Mouse (Mus musculus) testis, postnatal 14 days (tissue): ENCODE measurements at regions not wholly inside any gene's neighbourhood (a gene's known extent, or its start where the extent isn't known, plus 50 kb on each side); places are given as distances from the start of the nearest gene placed in this dataset.

ENCODE experiments used
- DNase-seq: peaks from one replicate; pipeline ENCODE4 v3.0.0; 2021; ENCODE audit warnings: low spot score

DNA sequence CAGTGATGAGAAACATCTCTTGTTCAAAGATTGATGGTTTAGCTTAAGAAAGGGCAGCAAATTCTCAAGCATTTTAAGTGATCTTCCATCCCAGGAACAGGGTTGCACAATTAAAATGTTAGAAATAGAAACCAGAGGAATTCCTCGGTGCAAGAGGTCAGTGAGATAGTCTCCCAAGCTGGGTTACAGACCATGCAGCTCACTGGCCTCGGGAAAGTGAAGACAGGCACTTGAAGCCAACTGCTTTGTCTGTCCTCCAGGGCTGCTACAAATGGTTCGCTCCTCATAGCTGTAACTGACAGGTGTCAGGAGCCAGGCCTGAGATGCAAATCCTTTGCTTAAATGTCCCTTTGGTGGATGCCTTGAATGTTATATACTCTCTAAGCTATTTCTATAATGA is 306.2 kb upstream of the Jag1 start:
- no peak for DNase-seq

GRCm38 (mm10) chr2:137419678-137420077 is 303.2 kb upstream of the Jag1 start:
- DNase-seq = no peak

DNA sequence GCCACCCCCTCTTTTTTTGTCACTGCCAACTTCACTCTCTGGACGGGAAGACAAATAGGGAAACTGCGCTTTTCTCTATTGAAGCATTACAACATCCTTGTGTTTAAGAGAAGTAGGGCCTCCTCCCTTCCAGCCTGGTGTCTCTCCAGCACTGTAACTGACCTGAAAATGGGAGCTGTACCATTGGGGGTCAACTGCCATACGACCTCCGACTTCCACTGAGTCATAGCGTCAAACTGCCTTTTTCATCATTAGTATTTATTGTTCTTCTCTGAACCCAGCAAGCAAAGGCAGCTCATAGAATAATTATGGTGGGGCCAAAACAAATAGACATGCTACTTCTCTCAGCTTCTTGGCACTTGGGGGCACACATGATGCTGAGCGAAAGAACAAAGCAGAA is 301.2 kb upstream of the Jag1 start:
- DNase-seq = no peak

DNA sequence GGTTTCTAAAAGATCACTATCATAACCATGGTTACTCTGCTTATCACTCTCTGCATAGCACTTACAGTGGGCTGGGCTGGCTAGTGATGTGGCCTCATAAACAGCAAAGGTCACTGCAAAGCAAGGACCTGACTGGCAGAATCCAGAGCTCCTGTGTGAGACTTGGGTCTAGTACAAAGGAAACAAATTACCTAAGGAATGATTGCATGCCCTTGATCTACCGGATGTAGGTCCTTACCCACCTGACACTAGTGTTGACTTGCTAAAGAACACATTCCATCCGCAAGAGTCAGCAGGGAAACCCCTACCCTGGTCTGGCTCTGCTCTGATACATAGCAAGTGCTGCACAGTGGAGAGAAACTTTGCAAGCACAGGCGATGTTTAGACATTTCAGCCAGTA is 297.0 kb upstream of the Jag1 start:
- DNase-seq = no peak

DNA sequence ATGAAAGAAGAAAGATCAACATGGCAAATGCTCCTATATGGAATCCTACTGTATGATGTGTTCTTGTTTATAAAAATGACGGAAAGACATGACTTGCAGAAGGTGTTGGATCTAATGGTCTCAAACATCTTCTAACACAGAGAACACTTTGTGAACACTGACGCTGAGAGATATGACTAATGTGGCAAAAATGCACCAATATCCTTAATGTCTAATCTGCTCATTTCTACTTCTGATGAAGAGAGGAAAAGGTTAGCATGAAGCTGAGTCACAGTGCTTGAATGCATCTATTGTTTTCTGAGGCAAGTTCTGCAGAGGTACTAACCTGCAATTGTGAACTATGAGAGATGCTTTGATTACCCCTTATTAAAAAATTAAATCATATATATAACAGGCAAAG is 293.2 kb upstream of the Jag1 start:
- DNase-seq = no peak

- DNase-seq = no peak
Measured at GRCm38 (mm10) chr2:137408294-137408693, 291.9 kb upstream of the Jag1 start.

DNA sequence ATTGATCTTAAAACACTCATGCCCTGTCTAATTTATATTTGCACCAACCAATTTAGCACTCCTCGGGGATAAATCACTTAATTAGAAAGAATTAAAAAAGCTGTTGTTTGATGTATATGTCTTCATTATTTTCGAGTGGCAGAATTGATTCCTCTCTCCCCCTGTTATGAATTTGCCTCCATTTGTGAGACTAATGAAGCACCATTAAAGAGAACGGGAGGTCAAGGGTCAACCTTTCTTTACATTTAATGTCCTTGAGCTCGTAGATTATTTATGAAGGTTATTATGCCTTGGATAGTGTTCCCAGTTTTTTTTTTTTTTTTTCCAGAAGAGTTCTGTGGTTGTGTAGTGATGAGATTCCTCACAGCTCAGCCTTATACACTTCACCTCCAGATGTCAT is 277.0 kb upstream of the Jag1 start:
- no peak for DNase-seq

GRCm38 (mm10) chr2:137379816-137380215 is 263.4 kb upstream of the Jag1 start:
- DNase-seq = no peak

GRCm38 (mm10) chr2:137375346-137375745 is 258.9 kb upstream of the Jag1 start:
- DNase-seq = no peak

- DNase-seq = no peak
Measured at GRCm38 (mm10) chr2:137371062-137371461, 254.6 kb upstream of the Jag1 start.

DNA sequence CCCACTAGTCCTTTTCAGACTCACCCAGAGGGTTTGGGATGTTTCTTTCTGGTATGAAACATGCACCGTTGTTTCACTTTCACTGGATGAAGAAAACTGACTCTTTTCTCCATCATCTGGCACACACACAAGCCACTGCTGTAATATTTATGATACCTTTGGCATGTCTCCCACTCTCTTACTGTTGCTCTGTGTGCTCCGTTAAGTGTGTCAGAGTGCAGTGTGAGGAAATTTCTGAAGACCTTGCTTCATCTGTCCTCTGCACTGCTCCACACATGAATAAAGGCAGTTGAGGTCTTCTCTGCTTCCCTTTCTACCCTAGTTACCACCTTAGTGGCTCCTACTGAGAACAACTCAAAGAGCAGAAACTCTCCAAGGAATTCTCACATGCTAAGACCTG is 246.6 kb upstream of the Jag1 start:
- DNase-seq = no peak

DNA sequence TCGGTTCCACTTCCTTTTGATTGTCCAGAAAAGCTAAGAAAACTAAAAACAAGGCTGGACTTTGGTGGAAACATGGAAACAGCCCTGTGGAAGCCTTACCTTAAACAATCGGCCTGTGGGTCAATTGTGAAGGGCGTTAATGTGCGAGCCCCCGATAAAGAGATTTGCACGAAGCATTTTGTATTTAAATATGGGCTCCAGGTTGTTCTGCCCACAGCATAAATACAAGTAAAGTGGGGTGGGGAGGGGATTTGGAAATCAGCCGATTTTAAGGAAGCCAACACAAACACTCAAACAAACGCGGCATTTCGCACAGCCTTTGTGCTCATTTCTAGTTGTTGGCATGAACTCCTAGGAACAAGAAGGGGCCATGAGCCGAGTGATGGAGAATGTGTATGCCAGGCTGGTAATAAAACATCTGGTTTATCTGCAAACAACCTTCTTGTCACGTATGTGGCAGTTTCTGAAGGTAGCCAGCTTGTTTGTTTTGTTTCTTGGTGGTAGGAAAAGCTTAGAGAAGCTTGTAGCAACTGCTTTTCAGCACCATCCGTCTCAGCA is 240.8 kb upstream of the Jag1 start:
- DNase-seq = no peak

DNA sequence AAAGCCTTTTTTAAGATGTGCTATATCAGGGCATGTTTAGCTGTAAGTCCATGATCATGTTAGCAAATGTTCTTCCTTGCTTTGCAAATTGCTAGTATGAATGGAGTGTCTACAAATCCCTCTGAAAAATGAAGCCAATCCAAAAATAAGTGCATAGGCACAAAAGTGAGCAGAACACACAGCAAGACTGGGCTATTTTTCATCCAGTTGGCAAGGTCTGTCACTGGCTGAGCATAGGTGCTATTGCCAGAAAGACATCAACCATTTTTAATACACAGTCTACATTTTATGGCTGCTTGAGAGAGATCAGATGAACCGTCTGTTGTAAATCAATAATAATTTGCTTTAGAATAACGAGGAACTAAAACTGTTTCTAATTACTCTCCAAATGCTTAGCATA is 227.3 kb upstream of the Jag1 start:
- DNase-seq = no peak

- DNase-seq = no peak
Measured at GRCm38 (mm10) chr2:137329995-137330394, 213.6 kb upstream of the Jag1 start.

GRCm38 (mm10) chr2:137323445-137323844 is 207.0 kb upstream of the Jag1 start:
- DNase-seq = no peak

DNA sequence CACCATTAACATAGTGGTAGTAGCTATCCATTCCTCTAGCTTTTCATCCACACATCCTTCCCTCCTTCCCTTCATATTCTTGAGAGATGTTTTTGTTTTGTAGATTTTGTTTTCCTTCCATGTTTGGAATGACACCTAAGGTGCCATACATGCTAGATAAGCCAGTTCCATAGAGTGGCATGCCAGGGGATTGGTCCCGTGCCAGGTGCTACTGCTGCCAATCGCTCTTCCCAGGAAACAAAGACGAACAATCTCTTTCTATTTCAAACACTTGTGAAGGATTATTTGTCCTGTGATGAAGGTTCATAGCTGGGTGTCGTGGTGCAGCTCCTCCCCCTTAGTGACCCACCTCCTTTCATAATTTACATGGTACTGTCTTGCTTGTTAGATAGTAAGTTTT is 194.1 kb upstream of the Jag1 start:
- DNase-seq = no peak

GRCm38 (mm10) chr2:137308116-137308515 is 191.7 kb upstream of the Jag1 start:
- no peak for DNase-seq

GRCm38 (mm10) chr2:137301474-137302267 is 185.2 kb upstream of the Jag1 start:
- no peak for DNase-seq

- DNase-seq = no peak
Measured at GRCm38 (mm10) chr2:137289231-137289630, 172.8 kb upstream of the Jag1 start.

DNA sequence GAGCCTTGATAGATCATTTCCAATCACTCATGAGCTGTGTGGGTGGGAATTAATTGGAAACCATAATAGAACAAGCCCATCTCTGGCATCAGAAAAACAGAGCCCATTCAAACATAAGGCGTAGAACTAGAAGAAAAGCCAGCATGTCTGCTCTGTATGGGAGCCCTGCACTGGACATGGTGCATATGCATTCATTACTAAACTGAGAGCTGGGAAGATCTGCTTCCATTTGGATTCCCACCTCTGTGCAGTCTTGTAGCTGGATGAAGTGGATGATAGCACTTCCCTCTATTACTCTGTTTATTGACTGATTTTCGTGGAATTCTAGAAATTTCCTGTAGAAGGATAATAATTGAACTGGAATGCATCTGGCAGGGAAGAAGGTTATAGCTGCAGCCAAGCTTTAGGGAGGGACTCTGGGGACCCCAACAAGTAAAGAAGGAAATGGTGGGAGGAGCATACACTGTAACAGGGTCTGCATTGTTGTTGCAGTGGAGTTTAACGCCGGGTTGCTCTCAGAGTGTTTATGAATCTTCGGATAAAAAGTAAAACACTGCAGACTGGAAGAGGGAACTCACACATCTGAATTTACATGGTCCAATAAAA is 155.2 kb upstream of the Jag1 start:
- DNase-seq = no peak

DNA sequence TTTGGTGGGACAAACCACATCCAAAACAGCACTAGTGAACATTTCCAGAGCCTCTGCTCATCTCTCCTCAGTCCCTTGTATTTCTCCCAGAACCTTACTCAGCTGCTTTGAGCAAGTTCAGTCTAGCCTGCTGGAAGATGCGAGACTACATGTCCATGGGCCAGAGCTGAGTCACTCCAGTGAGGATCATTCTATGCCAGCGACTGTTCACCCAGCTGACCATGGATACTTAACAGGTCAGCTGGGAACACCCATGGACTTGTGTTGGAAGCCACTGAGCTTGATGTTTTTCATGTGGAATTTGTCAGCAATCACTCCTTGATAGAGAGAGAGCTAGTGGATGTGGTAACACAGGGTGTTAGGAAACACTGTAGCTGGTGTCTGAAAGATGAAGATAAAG is 146.5 kb upstream of the Jag1 start:
- DNase-seq = no peak

DNA sequence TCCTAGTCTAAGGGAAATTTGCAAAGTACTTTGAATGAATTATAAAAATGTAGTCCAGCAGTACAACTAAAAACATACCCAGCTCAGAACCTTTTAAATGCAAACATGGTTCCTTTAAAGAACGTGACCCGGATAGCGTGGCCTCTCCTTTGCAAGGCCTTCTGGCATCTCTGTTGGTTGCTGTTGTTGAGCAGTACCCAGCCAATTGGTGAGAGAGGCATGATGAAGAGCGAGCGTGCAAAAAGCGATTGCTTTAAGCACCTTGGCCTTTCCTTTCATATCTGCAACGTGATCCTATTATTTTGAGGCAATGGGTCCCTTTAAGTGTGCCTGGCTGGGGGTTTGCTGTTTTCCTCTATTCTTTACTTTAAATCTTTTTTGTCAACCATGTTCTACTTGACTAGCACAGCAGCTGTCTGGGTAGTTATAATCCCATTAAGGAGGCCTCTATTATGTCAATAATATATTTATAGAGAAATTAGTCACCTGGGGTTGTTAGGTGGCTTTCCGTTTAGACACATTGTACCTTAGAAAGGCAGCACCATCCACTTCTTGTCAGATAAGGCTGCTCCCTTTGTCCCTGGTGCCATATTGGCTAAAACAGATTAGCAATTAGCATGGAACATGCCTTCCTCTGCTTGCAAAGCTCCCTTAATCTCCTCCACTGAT is 141.5 kb upstream of the Jag1 start:
- DNase-seq = no peak

DNA sequence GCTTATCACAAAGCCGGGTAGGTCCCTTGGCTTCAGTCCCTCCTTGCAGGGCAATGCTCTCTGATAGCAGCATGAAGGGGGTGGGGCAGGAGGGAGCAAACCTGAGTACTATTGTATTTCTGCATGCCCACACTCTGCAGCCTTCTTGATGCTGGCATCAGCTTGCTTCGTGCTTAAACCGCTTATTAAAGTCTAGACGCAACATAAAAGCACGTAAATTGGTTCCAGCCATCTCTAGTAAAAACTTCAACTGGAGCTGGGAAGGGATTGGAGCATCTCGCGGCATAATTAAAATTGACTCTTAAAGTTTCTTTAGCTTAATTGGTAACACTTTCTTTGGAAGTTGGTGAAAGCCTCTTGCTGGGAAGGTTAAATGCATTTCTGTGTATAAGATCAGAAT is 131.5 kb upstream of the Jag1 start:
- DNase-seq = no peak
